Mouse (Mus musculus) spleen, embryonic (tissue): ENCODE measurements around the gene Ece1.

ENCODE experiments used
- CTCF ChIA-PET: fragments of 350-600 bp; sonication (Branson Sonifier 250); formaldehyde crosslinking; loops from one replicate; lab custom pipeline; 2022; lab: Charles Lee

Ece1 gene

GRCm38 (mm10) chr4:137911657-137912056, 49.6 kb downstream of the Ece1 start:
- CTCF ChIA-PET = no interaction called here

GRCm38 (mm10) chr4:137912768-137913305, 50.8 kb downstream of the Ece1 start:
- CTCF ChIA-PET = interaction anchor here (0.6 to 0.9 kb wide), 2 partner anchors 33 to 712 kb away, joined by 4 to 7 read pairs; no protein-coding TSS in a partner anchor

GRCm38 (mm10) chr4:137913321-137914057, 51.5 kb downstream of the Ece1 start:
- CTCF ChIA-PET = interaction anchor here (0.6 to 0.9 kb wide), 2 partner anchors 32 to 713 kb away, joined by 4 to 7 read pairs; no protein-coding TSS in a partner anchor

DNA sequence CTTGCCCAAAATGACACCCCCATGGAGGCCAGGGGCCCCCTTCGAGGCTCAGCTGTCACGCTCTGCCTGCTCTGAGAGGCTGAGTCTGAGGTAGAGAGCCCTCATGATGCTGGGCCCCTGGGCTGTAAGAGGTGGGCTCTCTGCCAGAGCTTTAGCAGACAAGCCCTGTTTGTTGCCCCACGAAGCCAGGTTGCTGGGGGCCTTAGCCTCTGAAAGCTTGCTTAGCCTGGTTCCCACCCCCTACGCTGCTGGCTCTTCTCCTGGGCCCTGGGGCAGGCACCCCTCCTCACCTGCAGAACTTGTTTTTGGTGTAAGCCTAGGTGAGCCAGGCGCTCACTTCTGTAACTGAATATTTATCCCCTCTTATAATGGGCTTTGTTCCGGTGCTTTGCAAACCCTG, 55.6 kb downstream of the Ece1 start:
- CTCF ChIA-PET = no interaction called here

- CTCF ChIA-PET = no interaction called here
Observed at GRCm38 (mm10) chr4:137918559-137918958, 56.5 kb downstream of the Ece1 start.

DNA sequence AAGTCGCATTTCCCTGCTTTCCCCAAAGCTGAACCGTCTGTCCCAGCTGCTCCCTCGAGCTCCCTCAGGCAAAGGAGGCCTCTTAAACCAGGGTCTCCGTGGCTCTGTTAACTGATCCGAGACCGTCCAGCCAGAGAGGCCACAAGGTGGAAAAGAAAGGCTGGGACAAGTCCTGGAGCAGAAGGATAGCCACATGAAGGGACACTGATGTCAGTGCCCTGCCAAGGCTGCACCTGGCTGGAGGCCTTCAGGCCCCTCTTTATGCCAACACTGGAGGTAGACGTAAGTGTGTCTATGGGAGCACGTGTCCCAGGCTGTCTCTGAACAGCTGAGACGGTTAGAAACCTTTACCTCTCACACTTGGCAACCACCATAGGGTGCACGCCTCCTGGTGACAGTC, 57.1 kb downstream of the Ece1 start:
- CTCF ChIA-PET = no interaction called here

- CTCF ChIA-PET = no interaction called here
Observed at GRCm38 (mm10) chr4:137920005-137920404, 58.0 kb downstream of the Ece1 start.

GRCm38 (mm10) chr4:137920500-137920961, 58.5 kb downstream of the Ece1 start:
- CTCF ChIA-PET = no interaction called here

- CTCF ChIA-PET = interaction anchor here (0.5 kb wide), 1 partner anchor 72 kb away, joined by 7 read pairs; no protein-coding TSS in a partner anchor
Observed at GRCm38 (mm10) chr4:137921510-137921909, 59.5 kb downstream of the Ece1 start.

- CTCF ChIA-PET = interaction anchor here (0.6 kb wide), 1 partner anchor 53 kb away, joined by 3 read pairs; no protein-coding TSS in a partner anchor
Observed at GRCm38 (mm10) chr4:137923052-137923451, 61.0 kb downstream of the Ece1 start.

- CTCF ChIA-PET = no interaction called here
Observed at GRCm38 (mm10) chr4:137925176-137925575, 63.1 kb downstream of the Ece1 start.

GRCm38 (mm10) chr4:137926161-137926560, 64.1 kb downstream of the Ece1 start:
- CTCF ChIA-PET = no interaction called here

GRCm38 (mm10) chr4:137927136-137927535, 65.1 kb downstream of the Ece1 start:
- CTCF ChIA-PET = interaction anchor here (0.6 kb wide), 1 partner anchor 35 kb away, joined by 4 read pairs; no protein-coding TSS in a partner anchor

GRCm38 (mm10) chr4:137927741-137928535, 65.9 kb downstream of the Ece1 start:
- CTCF ChIA-PET = interaction anchor here (0.6 kb wide), 1 partner anchor 50 kb away, joined by 3 read pairs; no protein-coding TSS in a partner anchor

DNA sequence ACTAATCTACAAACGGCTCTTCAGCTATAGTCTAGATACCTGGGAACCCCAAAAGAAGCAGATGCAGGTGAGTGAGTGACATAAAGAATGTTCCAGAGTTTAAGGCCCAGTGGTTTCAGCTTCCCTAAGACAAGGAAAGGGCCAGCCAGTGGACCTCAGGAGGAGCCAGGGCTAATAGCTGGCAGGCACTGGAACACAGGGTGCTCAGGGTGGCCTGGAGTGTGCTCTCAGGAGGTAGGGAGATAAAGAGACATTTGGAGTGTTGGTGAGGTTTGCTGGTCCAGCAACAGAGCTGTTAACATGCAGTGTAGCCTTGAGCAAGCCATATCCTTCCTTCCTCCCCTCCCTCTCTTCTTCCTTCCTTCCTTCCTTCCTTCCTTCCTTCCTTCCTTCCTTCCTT, 66.8 kb downstream of the Ece1 start:
- CTCF ChIA-PET = no interaction called here

DNA sequence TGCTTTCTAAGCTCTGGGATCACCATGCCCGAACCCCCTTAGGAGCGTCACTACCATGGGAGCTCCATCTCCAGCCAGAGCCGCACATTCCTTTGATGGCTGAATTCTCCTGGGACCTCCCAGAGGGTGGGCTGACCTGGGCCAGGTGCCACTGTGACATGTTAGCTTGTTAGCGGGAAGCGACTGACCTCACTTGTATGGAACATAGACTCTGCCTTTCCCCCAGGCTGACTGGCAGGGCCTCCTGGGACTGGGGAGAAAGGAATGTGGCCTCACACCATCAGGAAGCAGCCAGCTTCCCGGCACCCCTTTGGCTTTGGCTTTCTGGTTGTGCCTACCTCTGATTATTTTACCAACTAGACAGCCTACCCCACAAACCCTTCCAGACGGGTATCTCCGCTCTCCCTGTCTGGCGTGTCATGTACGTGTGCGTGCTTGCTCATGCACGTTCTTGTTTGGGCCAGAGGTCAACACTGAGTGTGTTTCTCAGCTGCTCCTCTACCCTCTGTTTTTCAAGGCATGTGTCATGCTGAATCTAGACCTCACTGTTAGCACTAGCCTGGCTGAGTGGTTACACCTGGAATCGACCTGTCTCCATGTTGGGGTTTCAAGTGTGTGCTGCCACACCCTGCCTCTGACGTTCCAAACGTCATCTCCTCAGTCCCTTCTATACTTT, 67.4 kb downstream of the Ece1 start:
- CTCF ChIA-PET = no interaction called here

DNA sequence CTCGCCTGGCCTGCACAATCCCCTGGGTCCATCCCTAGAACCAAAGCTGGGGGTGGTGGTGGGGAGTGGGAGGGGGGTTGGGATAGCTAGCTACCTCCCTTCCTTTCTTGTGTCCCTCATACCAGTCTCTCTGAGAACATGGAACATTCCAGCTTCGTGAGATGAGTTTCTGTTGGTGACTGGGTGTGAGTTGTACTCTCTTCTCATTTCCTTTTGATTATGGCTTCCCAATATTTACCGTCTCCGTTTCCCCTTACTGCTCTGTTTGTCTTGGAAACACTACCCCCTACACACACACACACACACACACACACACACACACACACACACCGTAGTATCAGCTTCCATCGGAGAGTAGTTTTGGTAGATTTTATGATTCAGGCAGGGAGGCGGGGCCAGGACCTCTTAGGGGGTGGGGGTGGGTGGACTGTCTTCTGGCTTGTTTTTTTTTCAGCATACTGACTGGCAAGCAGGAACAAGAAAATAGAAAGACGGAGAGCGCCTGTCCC, 68.5 kb downstream of the Ece1 start:
- CTCF ChIA-PET = no interaction called here

GRCm38 (mm10) chr4:137931009-137931757, 69.1 kb downstream of the Ece1 start:
- CTCF ChIA-PET = no interaction called here

DNA sequence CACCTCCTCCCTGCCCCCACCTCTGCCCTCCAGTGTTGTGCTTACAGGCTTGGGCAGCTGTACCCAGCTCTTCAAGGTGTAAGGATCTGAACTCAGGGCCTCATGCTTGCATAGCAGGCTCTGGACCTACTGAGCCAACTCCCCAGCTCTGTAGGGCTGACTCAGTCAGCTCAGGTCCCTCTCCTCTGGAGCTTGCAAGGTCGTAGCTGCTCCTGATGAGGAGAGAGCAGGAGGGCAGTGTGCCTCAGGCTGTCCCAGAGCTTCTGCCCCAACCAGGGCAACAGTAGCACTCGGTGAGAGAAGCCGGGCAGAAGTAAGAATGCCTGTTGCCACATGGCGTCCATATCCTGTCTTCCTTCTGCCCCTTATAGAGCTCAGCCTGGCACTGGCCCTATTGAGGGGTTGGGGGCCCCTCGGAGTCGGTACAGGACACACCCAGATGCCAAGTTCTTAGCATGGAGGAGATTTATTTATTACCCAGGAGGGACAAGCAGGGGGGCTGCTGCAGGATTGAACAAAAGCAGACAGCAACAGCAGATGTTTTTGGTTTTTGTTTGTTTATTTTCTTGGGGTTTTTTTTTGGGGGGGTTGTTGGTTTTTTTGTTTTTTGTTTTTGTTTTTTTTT, 70.6 kb downstream of the Ece1 start:
- CTCF ChIA-PET = no interaction called here

DNA sequence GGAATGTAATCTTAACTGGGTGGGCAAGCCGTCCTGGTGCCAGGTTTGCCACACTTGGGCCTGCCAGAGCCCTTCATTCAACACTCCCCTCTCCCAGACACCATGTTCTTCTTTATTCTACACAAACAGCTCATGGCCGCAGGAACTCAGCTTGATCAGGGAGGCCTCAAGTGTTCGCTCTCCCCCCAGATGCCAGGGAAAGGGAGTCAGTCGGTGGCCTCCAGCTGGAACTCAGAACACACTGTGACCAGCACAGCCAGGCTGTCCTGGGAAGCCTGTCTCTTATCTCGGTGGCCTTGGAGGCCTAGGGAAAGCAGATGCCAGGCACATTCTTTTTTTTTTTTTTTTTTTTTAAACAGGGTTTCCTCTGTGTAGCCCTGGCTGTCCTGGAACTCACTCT, 71.3 kb downstream of the Ece1 start:
- CTCF ChIA-PET = interaction anchor here (0.6 kb wide), 1 partner anchor 51 kb away, joined by 3 read pairs; no protein-coding TSS in a partner anchor
